ENCODE assay signal across 8 mouse cellular contexts in genomic region chr11:30985877-30986624, GRCm38 (mm10). TPM values are rescaled to one million over a fixed set of nuclear protein-coding genes. Genes with fewer than 3 reads are reported as not detected.
A peak's percentile ranks its signal among the peaks of the same experiment; 100 is the strongest.
DNase-seq lines count a peak whose midpoint lies in the region; ATAC-seq and TF ChIP-seq lines count a peak whose summit lies in the region.

Chac2 (minus strand) TSS chr11:30986350.

- 1% methylated on average over 22 of the region's 22 CpGs for WGBS in hindbrain, embryonic 10.5 days
- WGBS in lung, postnatal 0 days = 1% methylated on average over 22 of the region's 22 CpGs

- peak within 1 kb of the TSS; percentile 66 for H3K9ac ChIP-seq in lung, postnatal 0 days (replicated peaks; ENCODE audit: low read depth)

- peak within 1 kb of the TSS; percentile 76 for H3K4me2 ChIP-seq in lung, postnatal 0 days (replicated peaks; ENCODE audit: low read depth, low read length)

- TF ChIP-seq CTCF in lung, postnatal 0 days (IDR thresholded peaks at IDR 0.05) = no peak

- no peak for TF ChIP-seq EP300 in lung, postnatal 0 days (IDR thresholded peaks at IDR 0.05)

- no peaks in the 10 kb centered on the region for H3K27me3 ChIP-seq in hindbrain, embryonic 10.5 days (ENCODE audit: insufficient read depth, poor library complexity, severe bottlenecking)
- no peaks in the 10 kb centered on the region for H3K27me3 ChIP-seq in lung, postnatal 0 days (replicated peaks; ENCODE audit: insufficient read depth, low read length)

- peaks cover 10% of the 10 kb centered on the region for H3K4me1 ChIP-seq in hindbrain, embryonic 10.5 days (replicated peaks)
- peaks cover 4% of the 10 kb centered on the region; the same call in 1 of the 2 replicates for H3K4me1 ChIP-seq in lung, postnatal 0 days (ENCODE audit: insufficient read depth, low read depth, low read length)

- H3K4me3 ChIP-seq in hindbrain, embryonic 10.5 days = peak within 1 kb of the TSS; percentile 67
- peak within 1 kb of the TSS; percentile 63 for H3K4me3 ChIP-seq in lung, postnatal 0 days (ENCODE audit: low read depth, low read length)

- no peaks in the 10 kb centered on the region for H3K36me3 ChIP-seq in hindbrain, embryonic 10.5 days
- H3K36me3 ChIP-seq in lung, postnatal 0 days (ENCODE audit: insufficient read depth, low read length) = no peaks in the 10 kb centered on the region

- no peaks in the 10 kb centered on the region for H3K9me3 ChIP-seq in hindbrain, embryonic 10.5 days
- no peaks in the 10 kb centered on the region for H3K9me3 ChIP-seq in lung, postnatal 0 days (ENCODE audit: low read length)

- DNase-seq in MN1 (ENCODE audit: low spot score) = peak; percentile 97
- peak; percentile 87 for DNase-seq in cerebellum, adult 9-10 months
- peak; percentile 79 for DNase-seq in hindbrain, embryonic 10.5 days (ENCODE audit: low spot score)
- peak; percentile 89 for DNase-seq in layer of hippocampus, adult 9-11 months
- DNase-seq in lung, postnatal 0 days (ENCODE audit: low spot score) = peak; percentile 96
- peak; percentile 82 for DNase-seq in ovary, postnatal 14 days (ENCODE audit: low spot score)
- peak; percentile 80 for DNase-seq in thymus, postnatal 14 days

- ATAC-seq in frontal cortex, adult (ENCODE audit: low TSS enrichment) = peak; percentile 99
- ATAC-seq in lung, postnatal 0 days = peak; percentile 98

- peak within 1 kb of the TSS; percentile 89 for H3K27ac ChIP-seq in hindbrain, embryonic 10.5 days
- peak within 1 kb of the TSS; percentile 85 for H3K27ac ChIP-seq in lung, postnatal 0 days (ENCODE audit: low read length)

RNA-seq across cellular contexts. Expression of gene Chac2, which starts in this region (rescaled TPM):
- polyA plus RNA-seq in hindbrain, embryonic 10.5 days (2016; fragmentation: Nextera tagmentation; extraction: Ambion mirVana) = 10.2 and 11.0 TPM in 2 replicates
- polyA plus RNA-seq in lung, postnatal 0 days (2015; fragmentation: Nextera tagmentation; extraction: Ambion mirVana) = 12.6 and 14.1 TPM in 2 replicates

Comparison
In these comparisons a context has a peak if more than half of its experiments do, and no peak if none do; other contexts are left out.
1. Peak in every context shown above with its lines: DNase-seq, ATAC-seq, H3K4me3 ChIP-seq and H3K27ac ChIP-seq.